Mouse (Mus musculus) limb, embryonic 11.5 days (tissue): ENCODE results near the gene Man2b1. TPM values are rescaled to one million over a fixed set of nuclear protein-coding genes. Genes with fewer than 3 reads are reported as not detected.
A peak's percentile ranks its signal among the peaks of the same experiment; 100 is the strongest.

Experiments used
- ATAC-seq: fragments of 200-750 bp; cut with Nextera tagmentation; 2 replicates; pipeline ENCODE4 v1.8.0; 2017; ENCODE audit warnings: low read depth; ENCODE audit not compliant: insufficient number of reproducible peaks, low FRiP score, low TSS enrichment
- DNase-seq: peaks from one replicate; pipeline ENCODE4 v3.0.0-alpha.2; 2015; ENCODE audit warnings: low spot score
- H3K27ac ChIP-seq: fragments of 300-500 bp; sonication (generic); replicated peaks from 2 replicates; pipeline ENCODE4 v1.5.1; 2014; ENCODE audit warnings: low read depth, mild to moderate bottlenecking, low read length
- H3K27me3 ChIP-seq: fragments of 300-500 bp; sonication (generic); 2 replicates; pipeline ENCODE4 v1.6.1; 2014; ENCODE audit warnings: mild to moderate bottlenecking, low read length, mixed read lengths; ENCODE audit not compliant: control insufficient read depth, insufficient read depth
- H3K36me3 ChIP-seq: fragments of 300-500 bp; sonication (generic); 2 replicates; pipeline ENCODE4 v1.6.1; 2014; ENCODE audit warnings: mild to moderate bottlenecking, low read length, moderate library complexity, mixed read lengths; ENCODE audit not compliant: control insufficient read depth, insufficient read depth
- H3K4me1 ChIP-seq: fragments of 300-500 bp; sonication (generic); 2 replicates; pipeline ENCODE4 v1.6.1; 2014; ENCODE audit warnings: low read length, mixed read lengths; ENCODE audit not compliant: control insufficient read depth, insufficient read depth
- H3K4me2 ChIP-seq: fragments of 300-500 bp; sonication (generic); 2 replicates; pipeline ENCODE4 v1.6.1; 2014; ENCODE audit warnings: low read depth, mild to moderate bottlenecking, moderate library complexity; ENCODE audit not compliant: severe bottlenecking
- H3K4me3 ChIP-seq: fragments of 300-500 bp; sonication (generic); 2 replicates; pipeline ENCODE4 v1.5.1; 2014; ENCODE audit warnings: low read depth, low read length
- H3K9ac ChIP-seq: fragments of 300-500 bp; sonication (generic); 2 replicates; pipeline ENCODE4 v1.6.1; 2014; ENCODE audit warnings: mild to moderate bottlenecking, low read length
- H3K9me3 ChIP-seq: fragments of 300-500 bp; sonication (generic); 2 replicates; pipeline ENCODE4 v1.6.1; 2016; ENCODE audit warnings: low read length; ENCODE audit not compliant: control insufficient read depth
- WGBS: fragments of 180-500 bp; shearing (Covaris S2); extraction: QIAGEN DNeasy Blood & Tissue Kit; methylation state at CpG from one replicate; pipeline ENCODE4 v1.1.7; 2014; 5-methylcytosine and 5-hydroxymethylcytosine counted together
- polyA plus RNA-seq: library from polyadenylated mRNA; unstranded; fragments of >200 nt; fragmentation: Nextera tagmentation; extraction: Ambion mirVana; gene quantifications from 2 replicates; pipeline ENCODE4 v1.2.1, GENCODE M21; 2014

The Man2b1 gene
- polyA plus RNA-seq, 1 experiment from 2014 or later: 22.1 TPM

- Histone ChIP-seq H3K36me3 (peaks cover 8% of the 10 kb centered on the region; the same call in 1 of the 2 replicates), H3K27ac (no peak overlapping the region), H3K4me1 (no peaks in the 10 kb centered on the region), H3K4me3 (peak overlapping the region; percentile 90; the same call in 1 of the 2 replicates), H3K9me3 (no peaks in the 10 kb centered on the region), H3K9ac (peak overlapping the region; percentile 74), H3K27me3 (no peaks in the 10 kb centered on the region), H3K4me2 (peak overlapping the region; percentile 64)
- ATAC-seq: no peak
- 87% methylated on average over 5 of the region's 5 CpGs for WGBS
- no peak for DNase-seq
Observed at GRCm38 (mm10) chr8:85071041-85071440, 12.0 kb upstream of the Man2b1 start.

- peaks cover 8% of the 10 kb centered on the region; the same call in 1 of the 2 replicates for H3K36me3 ChIP-seq
- peak; percentile 85 for ATAC-seq
- WGBS: under 1% methylated on average over 64 of the region's 68 CpGs
- no peaks in the 10 kb centered on the region for H3K9me3 ChIP-seq
- H3K27me3 ChIP-seq: no peaks in the 10 kb centered on the region
- H3K4me1 ChIP-seq: no peaks in the 10 kb centered on the region
- DNase-seq: peak; percentile 93
- peak within 1 kb of the TSS; percentile 90 for H3K4me3 ChIP-seq
- peak within 1 kb of the TSS; percentile 64 for H3K4me2 ChIP-seq
- peak within 1 kb of the TSS; percentile 74 for H3K9ac ChIP-seq
- H3K27ac ChIP-seq: peak within 1 kb of the TSS; percentile 91
Observed at GRCm38 (mm10) chr8:85071514-85072281, 11.4 kb upstream of the Man2b1 start, which contains the start of gene Dhps. Dhps (plus strand) TSS chr8:85071757.

- 36% methylated on average over 9 of the region's 9 CpGs for WGBS
- peaks cover 8% of the 10 kb centered on the region; the same call in 1 of the 2 replicates for H3K36me3 ChIP-seq
- H3K27me3 ChIP-seq: no peaks in the 10 kb centered on the region
- H3K4me3 ChIP-seq: peak overlapping the region; percentile 90
- 0 out of 2 replicates have a peak, but pooled peaks have one; percentile 10 for ATAC-seq
- no peak for DNase-seq
- peak overlapping the region; percentile 64 for H3K4me2 ChIP-seq
- H3K9ac ChIP-seq: peak overlapping the region; percentile 74
- H3K27ac ChIP-seq: peak overlapping the region; percentile 91; the same call in 1 of the 2 replicates
- no peaks in the 10 kb centered on the region for H3K9me3 ChIP-seq
- H3K4me1 ChIP-seq: no peaks in the 10 kb centered on the region
Observed at GRCm38 (mm10) chr8:85072364-85072929, 10.6 kb upstream of the Man2b1 start.

DNA sequence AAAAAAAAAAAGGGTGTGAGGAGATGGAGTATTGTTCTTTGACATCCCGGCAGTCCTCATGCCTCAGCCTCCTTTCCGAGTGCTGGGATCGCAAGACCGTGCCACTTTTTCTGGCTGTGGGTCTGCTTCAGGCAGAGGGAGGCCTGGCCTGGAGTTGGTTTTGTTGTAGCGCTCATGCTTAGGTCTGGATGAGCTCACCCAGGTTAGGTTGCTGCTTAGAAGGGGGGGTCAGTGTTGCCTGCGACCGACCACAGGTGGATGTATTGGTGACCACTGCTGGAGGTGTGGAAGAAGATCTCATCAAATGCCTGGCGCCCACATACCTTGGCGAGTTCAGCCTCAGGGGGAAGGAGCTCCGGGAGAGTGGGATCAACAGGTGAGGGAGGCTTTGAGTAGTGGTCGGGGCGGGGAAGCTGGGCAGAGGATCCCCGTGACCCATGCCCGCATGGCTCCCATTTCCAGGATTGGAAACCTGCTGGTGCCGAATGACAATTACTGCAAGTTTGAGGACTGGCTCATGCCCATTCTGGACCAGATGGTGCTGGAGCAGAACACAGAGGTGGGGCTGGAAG, 9.9 kb upstream of the Man2b1 start:
- Histone ChIP-seq H3K27me3 (no peaks in the 10 kb centered on the region), H3K36me3 (peaks cover 8% of the 10 kb centered on the region; the same call in 1 of the 2 replicates), H3K4me1 (no peaks in the 10 kb centered on the region), H3K4me3 (no peak overlapping the region), H3K9ac (no peak overlapping the region), H3K9me3 (no peaks in the 10 kb centered on the region), H3K4me2 (no peak overlapping the region), H3K27ac (no peak overlapping the region)
- no peak for ATAC-seq
- 89% methylated on average over 15 of the region's 15 CpGs for WGBS
- DNase-seq: no peak

GRCm38 (mm10) chr8:85074167-85074566, 8.9 kb upstream of the Man2b1 start:
- Histone ChIP-seq H3K9me3 (no peaks in the 10 kb centered on the region), H3K9ac (no peak overlapping the region), H3K4me1 (no peaks in the 10 kb centered on the region), H3K36me3 (peaks cover 8% of the 10 kb centered on the region; the same call in 1 of the 2 replicates), H3K4me3 (no peak overlapping the region), H3K27me3 (no peaks in the 10 kb centered on the region), H3K4me2 (no peak overlapping the region), H3K27ac (no peak overlapping the region)
- ATAC-seq (no peak), DNase-seq (no peak)
- WGBS: 80% methylated on average over 10 of the region's 10 CpGs

DNA sequence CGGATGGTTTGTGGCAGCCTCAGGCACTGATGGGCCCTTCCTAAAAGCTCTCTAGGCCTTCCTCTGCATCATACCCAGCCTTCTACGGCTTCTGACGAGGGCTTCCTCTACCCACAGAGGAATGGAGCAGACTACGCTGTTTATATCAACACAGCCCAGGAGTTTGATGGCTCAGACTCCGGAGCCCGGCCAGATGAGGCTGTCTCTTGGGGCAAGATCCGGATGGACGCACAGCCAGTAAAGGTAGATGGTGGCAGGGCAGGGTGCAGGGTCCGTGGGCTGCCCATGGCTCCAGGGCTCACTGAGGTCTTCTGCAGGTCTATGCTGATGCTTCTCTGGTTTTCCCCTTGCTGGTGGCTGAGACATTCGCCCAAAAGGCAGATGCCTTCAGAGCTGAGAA, 8.5 kb upstream of the Man2b1 start:
- H3K4me3 ChIP-seq: no peak overlapping the region
- H3K27ac ChIP-seq: no peak overlapping the region
- no peak overlapping the region for H3K4me2 ChIP-seq
- no peak for ATAC-seq
- no peaks in the 10 kb centered on the region for H3K9me3 ChIP-seq
- 0 out of 2 replicates have a peak, but pooled peaks cover under 1% of the 10 kb centered on the region for H3K4me1 ChIP-seq
- peaks cover 8% of the 10 kb centered on the region; the same call in 1 of the 2 replicates for H3K36me3 ChIP-seq
- 94% methylated on average over 10 of the region's 10 CpGs for WGBS
- H3K27me3 ChIP-seq: no peaks in the 10 kb centered on the region
- H3K9ac ChIP-seq: no peak overlapping the region
- DNase-seq: no peak

GRCm38 (mm10) chr8:85076001-85076400, 7.1 kb upstream of the Man2b1 start:
- H3K4me2 ChIP-seq: no peak overlapping the region
- no peak overlapping the region for H3K4me3 ChIP-seq
- DNase-seq (peak; percentile 43), ATAC-seq (no peak)
- peaks cover 8% of the 10 kb centered on the region; the same call in 1 of the 2 replicates for H3K36me3 ChIP-seq
- H3K9me3 ChIP-seq: no peaks in the 10 kb centered on the region
- no peaks in the 10 kb centered on the region for H3K27me3 ChIP-seq
- WGBS: 79% methylated on average over 9 of the region's 9 CpGs
- H3K27ac ChIP-seq: no peak overlapping the region
- H3K9ac ChIP-seq: no peak overlapping the region
- H3K4me1 ChIP-seq: 0 out of 2 replicates have a peak, but pooled peaks cover 3% of the 10 kb centered on the region

- 0% methylated on average over 2 of the region's 2 CpGs for WGBS
- no peak overlapping the region for H3K9ac ChIP-seq
- H3K4me1 ChIP-seq: peaks cover 7% of the 10 kb centered on the region; the same call in 1 of the 2 replicates
- DNase-seq (peak; percentile 87), ATAC-seq (no peak)
- no peak overlapping the region for H3K4me3 ChIP-seq
- H3K4me2 ChIP-seq: no peak overlapping the region
- no peaks in the 10 kb centered on the region for H3K27me3 ChIP-seq
- no peaks in the 10 kb centered on the region for H3K9me3 ChIP-seq
- no peak overlapping the region for H3K27ac ChIP-seq
- H3K36me3 ChIP-seq: peaks cover 8% of the 10 kb centered on the region; the same call in 1 of the 2 replicates
Observed at GRCm38 (mm10) chr8:85076993-85077392, 6.1 kb upstream of the Man2b1 start.
